Mouse (Mus musculus): ENCODE results near the gene Tubb2a.

Gene Tubb2a

GRCm38 (mm10) chr13:34047526-34047925, 30.3 kb downstream of the Tubb2a start:
- no peak for DNase-seq

- DNase-seq = peak; percentile 91
Observed at GRCm38 (mm10) chr13:34046421-34047012, 31.3 kb downstream of the Tubb2a start.

GRCm38 (mm10) chr13:34045511-34046249, 32.1 kb downstream of the Tubb2a start:
- DNase-seq = no peak

GRCm38 (mm10) chr13:34043716-34044393, 34.0 kb downstream of the Tubb2a start:
- no peak for DNase-seq

GRCm38 (mm10) chr13:34040091-34040490, 37.7 kb downstream of the Tubb2a start:
- no peak for DNase-seq

- no peak for DNase-seq
Observed at GRCm38 (mm10) chr13:34038901-34039341, 38.9 kb downstream of the Tubb2a start.

- no peak for DNase-seq
Observed at GRCm38 (mm10) chr13:34038056-34038432, 39.8 kb downstream of the Tubb2a start.

- peak; percentile 95 for DNase-seq
Observed at GRCm38 (mm10) chr13:34037172-34038055, 40.4 kb downstream of the Tubb2a start, which contains the start of gene Bphl. TSS of gene Bphl (plus strand) at chr13:34037597.

GRCm38 (mm10) chr13:34036726-34037125, 41.1 kb downstream of the Tubb2a start:
- no peak for DNase-seq

- no peak for DNase-seq
Observed at GRCm38 (mm10) chr13:34035424-34035823, 42.4 kb downstream of the Tubb2a start.

GRCm38 (mm10) chr13:34032041-34032440, 45.8 kb downstream of the Tubb2a start:
- no peak for DNase-seq

All from layer of hippocampus, adult 9-11 months (tissue).